Mouse (Mus musculus) thymus, adult 2 months (tissue): Measurements from ENCODE around the gene Qsox1.

Experiments used
- CTCF ChIP-seq: fragments of 200-500 bp; IDR thresholded peaks from 2 replicates; pipeline ENCODE4 v1.5.1; 2012; ENCODE audit warnings: mild to moderate bottlenecking, control low read depth, low read length, moderate library complexity, borderline replicate concordance; ENCODE audit not compliant: control insufficient read depth, poor library complexity, insufficient read depth; ENCODE audit errors: extremely low read depth
- POLR2A ChIP-seq: fragments of 200-500 bp; IDR thresholded peaks from 2 replicates; pipeline ENCODE4 v1.6.1; 2012; ENCODE audit warnings: mild to moderate bottlenecking, low read length, control low read depth, moderate library complexity; ENCODE audit not compliant: control insufficient read depth, poor library complexity, insufficient read depth; ENCODE audit errors: extremely low read depth

GRCm38 (mm10) chr1:155826803-155827395 lies 14.2 kb upstream of the Qsox1 start:
- TF ChIP-seq CTCF, result no peak
- TF ChIP-seq POLR2A, result no peak
